Mouse (Mus musculus): Measurements from ENCODE around the gene Ptgfrn.

Ptgfrn gene

GRCm38 (mm10) chr3:101116431-101117385, 6.6 kb upstream of the Ptgfrn start:
- no peak for DNase-seq (ENCODE audit: extremely low spot score, low spot score)

- no peak for DNase-seq (ENCODE audit: extremely low spot score, low spot score)
These were observed 2.4 kb upstream of the Ptgfrn start for GRCm38 (mm10) chr3:101112518-101112894.

GRCm38 (mm10) chr3:101111848-101112517, 1.9 kb upstream of the Ptgfrn start:
- peak; percentile 55 for DNase-seq (ENCODE audit: extremely low spot score, low spot score)

- peak; percentile 36 for DNase-seq (ENCODE audit: extremely low spot score, low spot score)
These were observed 1.2 kb upstream of the Ptgfrn start for GRCm38 (mm10) chr3:101111321-101111720.

GRCm38 (mm10) chr3:101110838-101111103, 693 bp upstream of the Ptgfrn start:
- DNase-seq (ENCODE audit: extremely low spot score, low spot score), result no peak

- peak; percentile 70 for DNase-seq (ENCODE audit: extremely low spot score, low spot score)
These were observed 488 bp downstream of the Ptgfrn start for GRCm38 (mm10) chr3:101109558-101110021.

- peak; percentile 38 for DNase-seq (ENCODE audit: extremely low spot score, low spot score)
These were observed 1.2 kb downstream of the Ptgfrn start for GRCm38 (mm10) chr3:101108848-101109247.

- no peak for DNase-seq (ENCODE audit: extremely low spot score, low spot score)
These were observed 1.8 kb downstream of the Ptgfrn start for GRCm38 (mm10) chr3:101108282-101108681.

- DNase-seq (ENCODE audit: extremely low spot score, low spot score), result no peak
These were observed 3.8 kb downstream of the Ptgfrn start for GRCm38 (mm10) chr3:101106326-101106725.

- no peak for DNase-seq (ENCODE audit: extremely low spot score, low spot score)
These were observed 4.6 kb downstream of the Ptgfrn start for GRCm38 (mm10) chr3:101105486-101105885.

- DNase-seq (ENCODE audit: extremely low spot score, low spot score), result no peak
These were observed 5.2 kb downstream of the Ptgfrn start for GRCm38 (mm10) chr3:101104883-101105282.

- DNase-seq (ENCODE audit: extremely low spot score, low spot score), result no peak
These were observed 6.3 kb downstream of the Ptgfrn start for GRCm38 (mm10) chr3:101103770-101104169.

- DNase-seq (ENCODE audit: extremely low spot score, low spot score), result no peak
These were observed 8.0 kb downstream of the Ptgfrn start for GRCm38 (mm10) chr3:101102106-101102505.

GRCm38 (mm10) chr3:101101184-101101583, 8.9 kb downstream of the Ptgfrn start:
- DNase-seq (ENCODE audit: extremely low spot score, low spot score), result no peak

- DNase-seq (ENCODE audit: extremely low spot score, low spot score), result no peak
These were observed 10.2 kb downstream of the Ptgfrn start for GRCm38 (mm10) chr3:101099701-101100357.

- DNase-seq (ENCODE audit: extremely low spot score, low spot score), result no peak
These were observed 12.0 kb downstream of the Ptgfrn start for GRCm38 (mm10) chr3:101098073-101098472.

- no peak for DNase-seq (ENCODE audit: extremely low spot score, low spot score)
These were observed 12.8 kb downstream of the Ptgfrn start for GRCm38 (mm10) chr3:101097146-101097800.

- DNase-seq (ENCODE audit: extremely low spot score, low spot score), result no peak
These were observed 14.2 kb downstream of the Ptgfrn start for GRCm38 (mm10) chr3:101095761-101096449.

GRCm38 (mm10) chr3:101092202-101092601, 17.9 kb downstream of the Ptgfrn start:
- no peak for DNase-seq (ENCODE audit: extremely low spot score, low spot score)

GRCm38 (mm10) chr3:101086584-101087445, 23.3 kb downstream of the Ptgfrn start:
- DNase-seq (ENCODE audit: extremely low spot score, low spot score), result no peak

Measured in neural tube, embryonic 10.5 days (tissue).